7 mouse cellular contexts compared by ENCODE assay signal in genomic region chr9:76236626-76237025, GRCm38 (mm10). TPM values are rescaled to one million over a fixed set of nuclear protein-coding genes. Genes with fewer than 3 reads are reported as not detected.
DNase-seq lines count a peak whose midpoint lies in the region; ATAC-seq lines count a peak whose summit lies in the region.

No protein-coding gene starts in this region.

- no peak overlapping the region for H3K27ac ChIP-seq in hindbrain, embryonic 15.5 days (replicated peaks)

- no peaks in the 10 kb centered on the region for H3K9me3 ChIP-seq in hindbrain, embryonic 15.5 days

- peak; percentile 31 for DNase-seq in T-cell, adult 2 months (ENCODE audit: low spot score)
- peak; percentile 24 to 64 for DNase-seq in cerebellum, postnatal 4 days (ENCODE audit: low spot score in 2 of 2)
- DNase-seq in frontal cortex, postnatal 36 days (ENCODE audit: low spot score in 2 of 2) = peak; percentile 63 to 80
- DNase-seq in layer of hippocampus, postnatal 25 days (ENCODE audit: extremely low spot score in 1 of 2, low spot score in 1 of 2) = peak; percentile 33 to 76
- DNase-seq in lung, postnatal 14 days = peak; percentile 67
- peak; percentile 49 for DNase-seq in right cerebral cortex, adult 18-20 months

- no peaks in the 10 kb centered on the region for H3K36me3 ChIP-seq in hindbrain, embryonic 15.5 days

- H3K27me3 ChIP-seq in hindbrain, embryonic 15.5 days = no peaks in the 10 kb centered on the region

- peak overlapping the region; percentile 31 for H3K4me3 ChIP-seq in hindbrain, embryonic 15.5 days

- ATAC-seq in hindbrain, embryonic 15.5 days (ENCODE audit: low FRiP score, low read depth) = peak; percentile 74

- 3% methylated on average over 7 of the region's 7 CpGs for WGBS in hindbrain, embryonic 15.5 days

- H3K9ac ChIP-seq in hindbrain, embryonic 15.5 days = no peak overlapping the region

- H3K4me1 ChIP-seq in hindbrain, embryonic 15.5 days (replicated peaks) = peaks cover 6% of the 10 kb centered on the region; the same call in 1 of the 2 replicates

- peak overlapping the region; percentile 61 for H3K4me2 ChIP-seq in hindbrain, embryonic 15.5 days

RNA-seq across cellular contexts. Expression of gene Gfral, which starts 23.2 kb away (rescaled TPM):
- polyA plus RNA-seq in hindbrain, embryonic 15.5 days (2015; fragmentation: Nextera tagmentation; extraction: Ambion mirVana) = not detected in 2 replicates
- total RNA-seq in layer of hippocampus, postnatal 25 days (2021) = not detected
